ENCODE assay signal across 15 mouse cellular contexts in genomic region chr8:91765411-91766034, GRCm38 (mm10). TPM values are rescaled to one million over a fixed set of nuclear protein-coding genes. Genes with fewer than 3 reads are reported as not detected.
A peak's percentile ranks its signal among the peaks of the same experiment; 100 is the strongest.
DNase-seq lines count a peak whose midpoint lies in the region; ATAC-seq lines count a peak whose summit lies in the region.
"Had no signal": no experiment of that assay in that cellular context is flagged by ENCODE, and none has a peak within 500 bp of the region (broad histone marks: within the 10 kb centered on the region; RNA-seq: fewer than 3 reads in every experiment).

No protein-coding gene starts in this region.

- no peak for ATAC-seq in midbrain, embryonic 11.5 days (ENCODE audit: low FRiP score)
- ATAC-seq in megakaryocyte-erythroid progenitor cell, adult 5-6 weeks (replicated peaks; ENCODE audit: low FRiP score, low TSS enrichment, poor library complexity, severe bottlenecking) = peak; percentile 88
- ATAC-seq: hindbrain, postnatal 0 days; Patski had no signal

- H3K4me3 ChIP-seq in midbrain, embryonic 10.5 days = no peak overlapping the region
- no peak overlapping the region for H3K4me3 ChIP-seq in midbrain, embryonic 11.5 days (ENCODE audit: low read depth, low read length)
- H3K4me3 ChIP-seq: embryonic facial prominence, embryonic 12.5 days had no signal

- peaks cover 9% of the 10 kb centered on the region for H3K27me3 ChIP-seq in midbrain, embryonic 10.5 days (ENCODE audit: low read depth, poor library complexity, severe bottlenecking)
- H3K27me3 ChIP-seq in midbrain, embryonic 11.5 days (ENCODE audit: control insufficient read depth, insufficient read depth, low read length) = no peaks in the 10 kb centered on the region
- H3K27me3 ChIP-seq: embryonic facial prominence, embryonic 12.5 days had no signal

- H3K9me3 ChIP-seq in midbrain, embryonic 10.5 days (replicated peaks) = peaks cover 5% of the 10 kb centered on the region; the same call in 1 of the 2 replicates
- H3K9me3 ChIP-seq in midbrain, embryonic 11.5 days (ENCODE audit: control insufficient read depth, low read length) = no peaks in the 10 kb centered on the region
- H3K9me3 ChIP-seq: embryonic facial prominence, embryonic 12.5 days had no signal

- H3K27ac ChIP-seq in midbrain, embryonic 10.5 days (replicated peaks) = 0 out of 2 replicates have a peak overlapping the region, but pooled peaks have one; percentile 49
- no peak overlapping the region for H3K27ac ChIP-seq in midbrain, embryonic 11.5 days (ENCODE audit: low read depth, low read length)
- H3K27ac ChIP-seq: embryonic facial prominence, embryonic 12.5 days; hindbrain, postnatal 0 days had no signal

- no peak overlapping the region for H3K9ac ChIP-seq in midbrain, embryonic 11.5 days (ENCODE audit: low read length)
- H3K9ac ChIP-seq: embryonic facial prominence, embryonic 12.5 days; lung, embryonic 14.5 days had no signal

- H3K4me1 ChIP-seq in midbrain, embryonic 10.5 days = peaks cover 6% of the 10 kb centered on the region
- no peaks in the 10 kb centered on the region for H3K4me1 ChIP-seq in midbrain, embryonic 11.5 days (ENCODE audit: control insufficient read depth, insufficient read depth, low read length)

- no peak overlapping the region for H3K4me2 ChIP-seq in midbrain, embryonic 11.5 days
- H3K4me2 ChIP-seq: embryonic facial prominence, embryonic 12.5 days; lung, embryonic 14.5 days had no signal

- H3K36me3 ChIP-seq in midbrain, embryonic 10.5 days = no peaks in the 10 kb centered on the region
- H3K36me3 ChIP-seq in midbrain, embryonic 11.5 days (ENCODE audit: control insufficient read depth, insufficient read depth, low read length) = no peaks in the 10 kb centered on the region
- H3K36me3 ChIP-seq: embryonic facial prominence, embryonic 12.5 days had no signal

- whole genome bisulfite sequencing in midbrain, embryonic 10.5 days = 48% methylated on average over 8 of the region's 8 CpGs
- WGBS in midbrain, embryonic 11.5 days = 39% methylated on average over 8 of the region's 8 CpGs

- peak; percentile 18 for DNase-seq in adrenal gland, adult 8-10 months
- no peak for DNase-seq in adrenal gland, adult 18-20 months (ENCODE audit: low spot score in 2 of 2)
- DNase-seq in midbrain, embryonic 10.5 days (ENCODE audit: low spot score) = no peak
- no peak for DNase-seq in midbrain, embryonic 11.5 days (ENCODE audit: low spot score, missing footprints)
- no peak for DNase-seq in right cerebral cortex, postnatal 25 days
- DNase-seq in frontal cortex, postnatal 36 days (ENCODE audit: low spot score in 2 of 2) = no peak
- DNase-seq in left cerebral cortex, adult 18-20 months (ENCODE audit: low spot score in 2 of 2) = no peak
- DNase-seq: kidney, adult 9 months; kidney, postnatal 4 days; lung, embryonic 14.5 days; thymus, postnatal 4 days had no signal

RNA-seq across cellular contexts. Expression of gene Irx3, which starts 36.3 kb away (rescaled TPM):
- total RNA-seq in adrenal gland, adult 8-10 months (2022) = 10 to 100 TPM in 1 of 4 experiments, 1 to 10 TPM in 3; 7.4 to 13.8 (median 9.3) TPM
- 10 to 100 TPM in 1 of 2 experiments, 1 to 10 TPM in 1; 6.3 to 10.0 TPM for total RNA-seq in adrenal gland, adult 18-20 months (2021)
- 46.2 and 49.9 TPM in 2 replicates for polyA plus RNA-seq in midbrain, embryonic 10.5 days (2016; fragmentation: Nextera tagmentation; extraction: Ambion mirVana)
- polyA plus RNA-seq in midbrain, embryonic 11.5 days (2014; fragmentation: Nextera tagmentation; extraction: Ambion mirVana) = 38.7 and 45.1 TPM in 2 replicates
- total RNA-seq in megakaryocyte-erythroid progenitor cell, adult 5-6 weeks (2014; fragmentation: Nextera tagmentation) = not detected in 2 replicates
- total RNA-seq in megakaryocyte-erythroid progenitor cell, adult 5-6 weeks (2017) = not detected in 2 replicates
- under 1 TPM; 0.59 to 0.72 TPM for total RNA-seq in left cerebral cortex, adult 18-20 months (2021)

Comparison
In these comparisons a context has a peak if more than half of its experiments do, and no peak if none do; other contexts are left out.
1. RNA of gene Irx3, which starts 36.3 kb away (total RNA-seq): 6.3 to 10.0 TPM in adrenal gland, adult 18-20 months and 7.4 to 13.8 TPM in adrenal gland, adult 8-10 months; 0.59 to 0.72 TPM in left cerebral cortex, adult 18-20 months and not detected in megakaryocyte-erythroid progenitor cell, adult 5-6 weeks; every median in the first group is over 4 times any median in the second.